Mouse (Mus musculus) central nervous system, embryonic 11.5 days (tissue): Measurements from ENCODE around the gene Pnpla6. TPM values are rescaled to one million over a fixed set of nuclear protein-coding genes. Genes with fewer than 3 reads are reported as not detected.

Experiments
- polyA plus RNA-seq: library from polyadenylated mRNA; depleted of rRNA; stranded (reverse); fragments of >200 nt; gene quantifications from 2 replicates; pipeline ENCODE4 v1.2.3, GENCODE M21; 2012; rRNA removed

The Pnpla6 gene
- 32.3 and 37.8 TPM in 2 replicates for polyA plus RNA-seq

DNA sequence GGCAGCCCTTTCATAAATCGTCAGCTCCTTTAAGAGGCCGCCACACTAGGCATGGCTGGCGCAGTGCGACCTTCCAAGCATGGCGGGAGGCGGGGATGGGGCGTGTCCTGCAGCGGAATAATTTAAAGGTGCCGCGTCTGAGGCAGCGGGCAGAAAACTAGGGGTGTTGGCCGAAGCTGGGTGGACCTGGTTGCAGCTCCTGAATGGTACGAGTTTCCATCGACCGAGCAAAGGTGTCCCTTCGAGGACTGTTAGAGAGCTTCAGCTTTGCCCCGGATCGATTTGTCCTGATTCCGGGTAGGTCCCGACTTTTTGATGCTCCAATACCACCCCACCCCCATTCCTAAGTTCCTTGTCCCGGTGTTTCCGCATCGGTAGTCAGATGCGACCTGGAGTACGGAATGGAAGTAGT, at the start of gene Pnpla6:
TSS of gene Pnpla6 (plus strand) at position 125 of the 412 bp plus-strand sequence.

DNA sequence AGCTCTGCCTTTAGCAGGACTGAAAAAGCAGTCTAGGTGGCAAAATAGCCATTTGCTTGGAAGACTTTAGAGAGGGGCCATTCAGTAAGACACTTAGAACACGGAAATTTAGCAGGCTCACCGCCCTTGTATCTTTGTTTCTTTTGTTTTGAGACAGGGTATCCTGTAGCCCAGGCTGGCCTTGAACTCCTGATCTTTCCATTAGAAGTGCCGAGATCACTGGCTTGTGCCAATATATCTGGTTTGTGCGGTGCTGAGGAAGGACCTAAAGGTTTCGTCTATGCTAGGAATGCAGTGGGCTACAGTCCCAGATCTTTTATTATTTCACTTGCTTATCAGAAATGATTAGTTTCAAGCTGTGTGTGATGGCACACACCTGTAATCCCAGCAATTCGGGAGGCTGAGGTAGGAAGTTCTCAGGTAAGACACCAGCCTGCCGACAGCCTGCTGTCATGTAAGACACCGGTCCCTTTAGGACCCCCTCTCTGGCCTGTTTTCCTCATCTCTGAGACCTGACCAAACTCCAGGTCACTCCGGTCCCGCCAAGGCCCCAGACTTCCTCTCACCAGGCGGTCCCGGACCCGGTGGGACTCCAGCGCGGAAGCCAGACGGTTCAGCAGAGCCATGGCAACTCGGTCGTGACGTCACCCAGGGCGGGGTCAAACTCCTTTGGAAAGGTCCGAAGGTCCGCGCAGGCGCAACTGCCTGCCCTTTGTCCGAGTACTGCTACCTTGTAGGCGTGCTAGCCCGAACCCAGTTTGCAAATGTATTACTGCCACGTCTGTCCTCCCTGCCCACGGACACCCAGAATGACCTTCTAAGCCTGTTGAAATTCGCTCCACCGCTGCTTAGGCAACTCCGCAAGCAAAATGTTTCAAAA, 47.9 kb upstream of the Pnpla6 start, which contains the start of gene Pex11g:
TSS of gene Pex11g (minus strand) at position 675 of the 880 bp plus-strand sequence.

DNA sequence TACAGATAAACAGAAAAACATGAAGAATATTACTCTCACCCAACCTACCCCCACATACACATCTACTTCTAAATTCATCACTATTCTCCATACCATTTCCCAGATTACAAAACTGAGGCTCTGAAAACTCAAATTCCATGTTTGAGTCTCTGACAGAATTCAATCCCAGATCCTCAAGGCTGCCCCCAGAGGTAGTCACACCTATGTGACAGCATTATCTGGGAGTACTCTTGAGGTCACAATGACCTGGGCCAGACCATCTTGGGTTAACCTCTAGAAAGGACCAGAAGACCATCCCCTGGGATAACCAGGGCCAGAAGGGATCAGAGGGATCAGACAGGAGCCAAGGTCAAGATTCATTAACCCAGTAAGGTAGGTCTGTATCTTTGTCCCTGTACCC, 44.6 kb upstream of the Pnpla6 start, which contains the start of gene Tex45:
TSS of gene Tex45 (plus strand) at position 301 of the 400 bp plus-strand sequence.

DNA sequence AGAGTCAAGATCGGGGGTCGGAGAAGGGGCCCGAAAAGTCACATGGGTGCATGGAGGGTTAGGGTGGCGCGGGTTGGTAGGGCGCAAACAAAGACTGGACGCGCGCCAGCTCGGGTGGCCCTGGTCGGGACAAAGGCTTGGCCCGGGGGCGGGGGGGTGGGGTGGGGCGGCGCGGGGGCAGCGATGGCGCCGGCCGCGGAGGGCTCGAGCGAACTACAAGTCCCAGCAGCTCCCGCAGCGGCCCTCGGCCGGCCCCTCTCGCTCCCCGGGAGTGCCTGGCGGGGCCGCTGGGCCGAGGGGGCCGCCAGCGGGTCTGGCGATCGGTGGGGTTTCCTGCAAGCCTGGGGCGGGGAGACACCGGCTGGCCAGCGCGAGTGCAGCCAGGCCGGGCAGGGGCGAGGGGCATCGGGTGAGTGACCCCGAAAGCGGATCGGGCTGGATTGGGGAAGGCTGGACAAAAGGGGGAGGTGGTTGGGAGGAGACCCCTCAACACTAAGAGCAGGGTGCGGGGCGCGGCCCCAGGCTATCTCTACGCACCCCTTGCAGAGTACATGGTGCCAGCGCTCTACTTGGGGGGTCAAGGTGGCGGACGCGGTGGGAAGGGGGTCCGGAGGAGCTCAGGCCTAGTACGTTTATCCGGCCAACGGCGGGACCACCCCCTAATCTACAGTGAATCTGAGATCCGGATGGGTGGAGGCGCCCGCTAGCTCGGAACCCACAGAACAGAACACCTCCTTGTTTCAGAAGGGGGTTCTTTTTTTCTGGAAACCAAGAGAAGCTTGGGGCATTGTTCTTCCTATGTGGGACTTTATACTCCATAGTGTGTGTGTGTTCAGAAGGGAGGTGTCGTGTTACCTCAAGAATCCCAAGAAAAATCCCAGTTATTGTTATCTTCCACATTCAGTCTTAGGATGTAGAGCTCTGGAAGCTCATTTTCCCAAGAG, 22.0 kb upstream of the Pnpla6 start, which contains the start of gene Zfp358:
TSS of gene Zfp358 (plus strand) at position 238 of the 944 bp plus-strand sequence.

DNA sequence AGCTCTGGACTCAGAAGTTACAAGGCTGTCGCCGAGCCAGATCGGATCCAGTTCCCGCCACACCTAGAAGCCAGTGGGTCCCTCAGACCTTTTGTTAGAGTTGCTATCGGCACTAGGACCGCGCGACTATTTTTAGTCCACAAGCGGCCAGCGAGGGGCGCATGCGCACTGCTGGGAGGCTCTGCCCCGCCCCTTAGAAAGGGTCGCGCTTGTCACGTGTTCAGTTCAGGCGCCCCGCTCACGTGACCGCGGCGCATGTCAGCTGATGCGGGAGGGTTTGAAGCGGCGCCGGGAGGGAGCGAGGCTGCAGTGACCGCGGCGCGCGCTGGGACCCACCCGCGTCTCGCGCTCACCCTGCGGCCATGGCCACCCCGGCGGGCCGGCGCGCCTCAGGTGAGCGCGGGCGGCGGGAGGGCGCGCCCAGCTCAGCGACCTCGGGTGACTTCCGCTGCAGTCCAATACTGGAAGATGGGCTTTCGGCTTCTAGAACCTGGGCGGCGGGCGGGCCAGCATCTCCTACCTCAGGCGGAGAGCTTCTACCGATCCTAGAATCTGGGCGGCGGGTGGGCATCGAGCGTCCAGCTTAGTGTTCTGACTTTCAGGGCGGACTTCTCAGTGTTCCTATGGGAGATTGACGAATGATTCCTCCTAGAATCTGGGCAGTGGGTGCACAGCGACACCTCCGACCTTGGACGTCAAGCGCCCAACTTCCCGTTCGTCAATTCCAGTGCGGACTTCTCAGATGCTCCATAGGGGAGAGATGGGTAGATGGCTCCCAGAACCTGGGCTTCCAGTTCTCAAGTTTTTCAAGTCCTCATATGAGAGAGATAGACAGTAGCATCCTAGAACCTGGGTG, 14.7 kb upstream of the Pnpla6 start, which contains the start of gene Mcoln1:
TSS of gene Mcoln1 (plus strand) at position 223 of the 856 bp plus-strand sequence.

DNA sequence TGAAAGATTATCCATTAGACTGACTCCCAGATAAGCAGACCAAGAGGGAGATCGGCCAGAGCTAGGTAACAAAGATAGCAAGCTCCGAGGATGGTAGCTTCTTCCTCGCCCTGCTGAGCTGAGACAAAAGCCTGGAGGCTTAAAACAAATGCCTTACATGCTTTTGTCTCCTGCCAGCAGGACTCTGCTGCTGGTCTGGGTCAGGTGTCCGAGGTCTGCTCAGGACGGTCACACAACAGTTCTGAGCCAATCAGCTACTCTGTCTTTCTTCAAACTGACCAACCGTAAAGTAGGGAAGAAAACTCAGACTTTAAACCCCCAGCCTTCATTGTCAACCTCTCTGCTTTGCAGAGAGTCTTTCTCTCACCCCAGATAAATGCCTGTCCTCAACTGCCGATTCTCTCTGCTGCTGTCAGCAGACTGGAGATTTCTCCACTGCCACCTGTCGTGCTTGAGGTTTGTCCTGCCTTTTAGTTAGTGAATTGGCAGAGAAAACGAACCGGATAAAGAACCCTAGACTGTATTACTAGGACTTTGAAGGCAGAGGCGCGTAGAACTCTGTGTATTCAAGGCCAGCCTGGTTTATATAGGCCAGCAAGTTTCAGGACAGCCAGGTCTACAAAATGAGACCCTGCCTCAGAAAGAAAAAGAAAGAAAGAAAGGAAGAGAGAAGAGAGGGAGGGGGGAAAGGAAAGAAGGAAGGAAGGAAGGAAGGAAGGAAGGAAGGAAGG, 52.6 kb downstream of the Pnpla6 start, which contains the start of gene C330021F23Rik:
TSS of gene C330021F23Rik (plus strand) at position 350 of the 731 bp plus-strand sequence.

DNA sequence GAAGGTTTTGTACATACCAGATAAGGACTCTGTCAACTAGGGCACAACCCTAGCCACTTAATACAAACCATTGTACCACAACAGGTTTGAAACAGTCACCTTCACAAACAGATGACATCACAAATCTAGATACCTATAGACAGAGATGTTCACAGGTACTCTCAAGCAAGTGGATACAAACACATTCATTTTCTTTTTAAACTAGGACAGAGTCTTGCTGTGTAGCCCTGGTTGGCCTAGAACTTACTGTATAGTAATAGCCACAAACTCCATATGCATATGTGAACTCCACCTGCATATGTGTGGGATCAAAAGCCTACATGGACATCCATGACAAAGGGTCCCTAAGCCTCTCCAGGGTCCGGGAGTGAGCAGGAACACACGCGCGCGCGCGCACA, 71.8 kb downstream of the Pnpla6 start, which contains the start of gene Camsap3:
TSS of gene Camsap3 (plus strand) at position 301 of the 398 bp plus-strand sequence.

Other genes with a start within 250 kb of the Pnpla6 start
- gene Insr, start 235.8 kb upstream of the Pnpla6 start, polyA plus RNA-seq = 13.0 and 14.9 TPM in 2 replicates
- 0.09 TPM in 1 of 2 replicates, not detected in the other for gene A430078G23Rik, start 162.0 kb upstream of the Pnpla6 start, polyA plus RNA-seq
- 23.7 and 31.7 TPM in 2 replicates for gene Arhgef18, start 122.4 kb upstream of the Pnpla6 start, polyA plus RNA-seq
- 2.8 and 5.1 TPM in 2 replicates for gene Pex11g, start 47.7 kb upstream of the Pnpla6 start, polyA plus RNA-seq
- 0.17 TPM in 1 of 2 replicates, not detected in the other for gene Tex45, start 44.5 kb upstream of the Pnpla6 start, polyA plus RNA-seq
- 65.4 and 81.6 TPM in 2 replicates for gene Zfp358, start 22.2 kb upstream of the Pnpla6 start, polyA plus RNA-seq
- 127 and 133 TPM in 2 replicates for gene Mcoln1, start 14.9 kb upstream of the Pnpla6 start, polyA plus RNA-seq
- gene C330021F23Rik, start 52.6 kb downstream of the Pnpla6 start, polyA plus RNA-seq = 4.3 and 5.4 TPM in 2 replicates
- gene Camsap3, start 71.9 kb downstream of the Pnpla6 start, polyA plus RNA-seq = 21.2 and 22.0 TPM in 2 replicates
- gene Xab2, start 105.9 kb downstream of the Pnpla6 start, polyA plus RNA-seq = 66.9 and 67.5 TPM in 2 replicates
- 69.2 and 71.1 TPM in 2 replicates for gene Pet100, start 106.2 kb downstream of the Pnpla6 start, polyA plus RNA-seq
- gene Pcp2, start 110.2 kb downstream of the Pnpla6 start, polyA plus RNA-seq = 1.6 TPM in 1 of 2 replicates, not detected in the other
- 36.9 and 53.7 TPM in 2 replicates for gene Stxbp2, start 115.6 kb downstream of the Pnpla6 start, polyA plus RNA-seq
- gene Retn, start 140.4 kb downstream of the Pnpla6 start, polyA plus RNA-seq = 0.14 and 0.26 TPM in 2 replicates
- gene Mcemp1, start 150.4 kb downstream of the Pnpla6 start, polyA plus RNA-seq = 0.08 and 0.21 TPM in 2 replicates
- 3.5 and 7.5 TPM in 2 replicates for gene Fcor, start 157.0 kb downstream of the Pnpla6 start, polyA plus RNA-seq
- 34.4 and 42.6 TPM in 2 replicates for gene Trappc5, start 160.9 kb downstream of the Pnpla6 start, polyA plus RNA-seq
- not detected in 2 replicates for gene Fcer2a, start 178.8 kb downstream of the Pnpla6 start, polyA plus RNA-seq
- gene Clec4g, start 205.3 kb downstream of the Pnpla6 start, polyA plus RNA-seq = 0.27 and 0.36 TPM in 2 replicates
- gene Cd209a, start 233.6 kb downstream of the Pnpla6 start, polyA plus RNA-seq = not detected in 2 replicates